Mouse (Mus musculus): ENCODE results near the gene Tspan12. TPM values are rescaled to one million over a fixed set of nuclear protein-coding genes. Genes with fewer than 3 reads are reported as not detected.

Gene Tspan12
- total RNA-seq, 2 experiments from 2014 or later = 25.9 to 26.1 TPM

GRCm38 (mm10) chr6:21831871-21832270, 20.4 kb downstream of the Tspan12 start:
- DNase-seq (ENCODE audit: low spot score in 2 of 2) = no peak
- intact Hi-C loops (cut with DNase I) = no loop called here

GRCm38 (mm10) chr6:21830931-21831330, 21.4 kb downstream of the Tspan12 start:
- DNase-seq (ENCODE audit: low spot score in 2 of 2) = no peak

DNA sequence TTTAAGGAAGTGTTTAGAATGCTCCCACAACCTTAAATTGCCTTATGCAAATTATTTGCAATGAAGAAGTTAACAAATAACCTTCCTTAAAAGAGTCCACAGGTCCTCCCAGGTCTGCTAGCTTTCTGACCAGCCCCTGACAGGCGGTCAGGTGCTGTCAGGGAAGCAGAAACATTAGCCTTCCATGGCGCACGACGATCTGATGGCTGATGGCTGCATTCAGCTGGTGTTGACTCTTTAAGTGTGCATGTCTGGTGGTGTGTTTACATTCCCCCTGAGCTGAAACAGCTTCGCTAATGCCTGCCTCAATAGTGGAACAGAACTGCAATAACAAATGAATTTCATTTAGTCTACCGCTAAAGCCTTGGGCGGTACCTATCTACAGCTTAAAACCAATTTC, 22.4 kb downstream of the Tspan12 start:
- intact Hi-C loops (cut with DNase I) = no loop called here

More at GRCm38 (mm10) chr6:21830931-21831330, 21.4 kb downstream of the Tspan12 start:
- intact Hi-C loops (cut with DNase I) = no loop called here

GRCm38 (mm10) chr6:21828437-21828836, 23.9 kb downstream of the Tspan12 start:
- intact Hi-C loops (cut with DNase I) = no loop called here

More for the DNA sequence above, 22.4 kb downstream of the Tspan12 start:
- no peak for DNase-seq (ENCODE audit: low spot score in 2 of 2)

GRCm38 (mm10) chr6:21828001-21828400, 24.3 kb downstream of the Tspan12 start:
- no peak for DNase-seq (ENCODE audit: low spot score in 2 of 2)
- intact Hi-C loops (cut with DNase I) = no loop called here

More at GRCm38 (mm10) chr6:21828437-21828836, 23.9 kb downstream of the Tspan12 start:
- no peak for DNase-seq (ENCODE audit: low spot score in 2 of 2)

DNA sequence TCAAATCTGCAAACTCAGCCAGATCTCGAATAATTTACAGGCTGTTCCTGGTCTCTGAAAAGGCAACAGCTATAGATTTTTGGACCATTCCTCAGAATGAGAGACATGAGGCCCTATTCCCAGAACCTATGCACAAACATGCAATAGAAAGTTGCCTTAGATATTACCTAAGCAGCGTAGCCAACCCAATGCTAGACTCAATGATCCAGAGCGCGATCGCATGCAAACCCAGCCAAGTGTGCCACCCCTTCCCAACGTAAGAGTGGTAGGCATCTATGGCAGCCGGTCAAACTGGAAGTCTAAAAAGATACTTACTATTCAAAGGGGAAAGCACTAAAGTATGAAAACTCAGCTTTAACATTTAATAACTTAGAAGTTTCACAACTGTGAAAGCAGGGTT, 28.6 kb downstream of the Tspan12 start:
- intact Hi-C loops (cut with DNase I) = no loop called here
- no peak for DNase-seq (ENCODE audit: low spot score in 2 of 2)

DNA sequence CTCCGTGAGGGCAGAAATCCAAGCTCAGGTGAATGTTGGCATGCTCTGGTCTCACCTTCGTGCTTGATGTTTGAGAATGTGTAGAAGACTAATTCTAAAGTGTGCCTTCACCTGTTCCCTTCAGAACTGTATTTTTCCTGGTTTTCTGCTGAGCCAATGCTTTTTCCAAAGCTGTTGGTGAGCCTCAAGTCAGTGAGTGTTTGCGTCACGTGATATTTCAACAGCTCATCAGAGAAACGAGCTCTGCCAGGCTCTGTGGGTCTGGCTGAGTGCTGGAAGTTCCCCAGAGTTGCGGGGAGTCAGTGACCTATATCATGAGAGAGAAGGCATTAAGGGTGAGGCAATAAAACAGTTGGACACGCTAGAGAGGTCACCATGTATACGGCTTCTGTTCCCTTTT, 29.0 kb downstream of the Tspan12 start:
- intact Hi-C loops (cut with DNase I) = no loop called here
- DNase-seq (ENCODE audit: low spot score in 2 of 2) = no peak

- intact Hi-C loops (cut with DNase I) = no loop called here
- no peak for DNase-seq (ENCODE audit: low spot score in 2 of 2)
Measured at GRCm38 (mm10) chr6:21822721-21823134, 29.6 kb downstream of the Tspan12 start.

DNA sequence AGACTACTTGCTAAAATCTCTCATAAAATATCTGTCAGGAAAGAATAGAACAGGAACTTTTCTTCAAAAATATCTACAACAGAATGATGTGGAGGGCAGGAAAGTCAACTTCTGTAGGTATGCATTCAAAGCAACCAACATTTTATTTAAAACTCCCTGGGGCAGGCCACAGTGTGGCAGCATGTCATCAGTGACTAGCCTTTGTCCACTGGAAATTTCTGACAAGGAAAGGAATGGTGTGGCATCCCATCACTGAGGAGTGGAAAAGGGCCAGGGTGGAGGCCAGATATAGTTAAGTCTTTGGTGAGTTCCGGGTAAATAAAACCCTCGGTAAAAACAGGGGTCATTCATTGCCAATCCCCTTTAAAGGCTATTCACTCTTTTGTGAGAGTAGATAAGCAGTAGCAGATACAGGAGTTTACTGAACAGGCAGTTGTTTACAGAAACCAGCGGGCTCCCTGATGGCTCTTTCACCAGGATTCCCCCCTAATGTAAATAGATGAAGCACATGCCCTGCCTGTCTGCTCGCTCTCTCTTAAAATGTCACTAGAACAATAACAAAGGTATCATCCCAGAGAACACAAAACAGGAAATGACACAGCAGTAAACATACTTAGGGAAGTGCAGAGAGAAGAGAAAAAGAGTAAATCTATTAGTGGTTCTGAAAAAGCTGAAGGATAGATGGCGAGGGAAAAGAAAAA, 34.1 kb downstream of the Tspan12 start:
- no peak for DNase-seq (ENCODE audit: low spot score in 2 of 2)
- intact Hi-C loops (cut with DNase I) = no loop called here

DNA sequence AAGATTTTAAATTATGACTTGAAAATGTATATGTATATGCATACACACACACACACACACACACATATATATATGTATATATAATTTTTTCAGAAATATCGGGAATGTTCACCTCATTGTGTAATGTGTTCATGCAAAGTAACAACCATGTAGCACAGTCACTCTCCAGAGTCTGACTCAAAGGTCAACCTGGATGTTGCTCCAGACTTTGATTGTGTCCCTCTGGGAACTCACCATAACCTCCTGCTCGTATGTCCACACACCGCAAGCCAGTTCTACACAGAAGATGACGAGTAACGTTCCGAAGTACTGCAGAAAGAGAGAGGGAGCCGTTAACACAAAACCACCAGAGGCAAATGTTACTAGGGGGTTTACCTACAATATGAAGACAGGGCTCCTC, 46.3 kb downstream of the Tspan12 start:
- intact Hi-C loops (cut with DNase I) = no loop called here
- DNase-seq (ENCODE audit: low spot score in 2 of 2) = no peak

- no peak for DNase-seq (ENCODE audit: low spot score in 2 of 2)
- intact Hi-C loops (cut with DNase I) = no loop called here
Measured at GRCm38 (mm10) chr6:21805013-21805570, 47.2 kb downstream of the Tspan12 start.

DNA sequence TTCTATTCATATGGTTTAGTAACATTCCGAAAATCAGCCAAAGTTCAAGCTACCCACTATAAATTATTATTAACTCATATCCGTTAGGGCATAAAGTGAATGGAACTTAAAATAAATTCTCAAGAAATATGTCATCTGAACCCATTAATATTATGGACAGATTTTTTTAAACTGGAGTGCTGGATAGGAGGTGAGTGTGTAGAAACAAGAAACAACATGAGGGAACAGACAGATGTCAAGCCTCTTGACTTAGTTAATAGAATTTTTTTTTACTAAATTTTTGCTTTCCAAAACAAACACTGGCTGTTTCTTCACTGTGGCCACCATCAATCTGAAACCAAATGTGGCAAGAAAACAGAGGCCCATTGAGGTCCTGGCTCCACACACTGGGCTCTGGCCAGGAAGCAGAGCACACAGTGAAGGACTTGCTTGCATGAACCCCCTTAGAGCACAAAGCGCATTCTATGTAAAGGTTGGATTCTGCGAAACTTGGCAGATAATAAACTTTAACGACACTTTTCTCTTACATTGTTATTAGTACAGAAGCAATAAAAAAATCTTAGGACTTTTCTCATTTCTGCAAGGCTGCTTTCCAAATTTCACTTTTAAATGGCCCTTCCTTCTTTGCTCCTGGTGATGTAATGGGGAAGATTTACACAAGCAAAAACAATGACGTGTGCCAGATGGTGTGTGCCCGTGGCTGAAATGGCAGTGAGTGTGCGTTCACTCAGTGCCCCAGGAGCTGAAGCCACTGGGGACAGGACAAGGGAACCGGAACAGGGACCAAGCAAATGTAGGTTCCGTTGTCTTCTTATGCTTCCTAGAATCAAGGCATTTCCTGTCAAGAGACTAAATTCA, 48.6 kb downstream of the Tspan12 start:
- peak; percentile 18 to 21 for DNase-seq (ENCODE audit: low spot score in 2 of 2)
- intact Hi-C loops (cut with DNase I) = no loop called here

DNA sequence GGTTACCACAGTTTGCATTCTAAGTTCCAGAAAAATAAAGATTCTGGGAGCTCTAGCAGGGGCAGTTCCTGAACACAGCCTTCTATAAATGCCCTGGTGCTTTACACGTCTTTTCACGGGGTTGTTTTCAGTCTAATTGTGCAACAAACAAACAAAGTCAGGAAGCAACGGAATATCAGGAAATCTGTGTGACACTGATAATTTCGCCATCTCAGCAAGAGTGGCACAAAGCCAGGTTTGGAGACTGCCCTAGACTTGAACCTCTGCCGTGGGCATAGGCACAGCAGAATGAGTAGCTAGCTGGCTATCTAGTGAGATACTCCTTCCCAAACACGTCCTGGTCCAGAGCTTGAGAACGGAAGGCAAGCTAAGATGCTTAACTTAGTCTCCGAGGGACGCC, 53.7 kb downstream of the Tspan12 start:
- intact Hi-C loops (cut with DNase I) = loop anchor here (5.0 kb wide), 2 partner anchors 149 to 274 kb away; partner anchors contain the start of gene Ing3
- no peak for DNase-seq (ENCODE audit: low spot score in 2 of 2)

- no peak for DNase-seq (ENCODE audit: low spot score in 2 of 2)
Measured at GRCm38 (mm10) chr6:21797087-21797486, 55.2 kb downstream of the Tspan12 start.

GRCm38 (mm10) chr6:21796413-21796812, 55.9 kb downstream of the Tspan12 start:
- intact Hi-C loops (cut with DNase I) = loop anchor here (5.0 kb wide), 2 partner anchors 151 to 276 kb away; partner anchors contain the start of gene Ing3
- DNase-seq (ENCODE audit: low spot score in 2 of 2) = peak in 1 of 2 experiments; percentile 4

More at GRCm38 (mm10) chr6:21797087-21797486, 55.2 kb downstream of the Tspan12 start:
- intact Hi-C loops (cut with DNase I) = loop anchor here (5.0 kb wide), 2 partner anchors 150 to 275 kb away; partner anchors contain the start of gene Ing3

DNA sequence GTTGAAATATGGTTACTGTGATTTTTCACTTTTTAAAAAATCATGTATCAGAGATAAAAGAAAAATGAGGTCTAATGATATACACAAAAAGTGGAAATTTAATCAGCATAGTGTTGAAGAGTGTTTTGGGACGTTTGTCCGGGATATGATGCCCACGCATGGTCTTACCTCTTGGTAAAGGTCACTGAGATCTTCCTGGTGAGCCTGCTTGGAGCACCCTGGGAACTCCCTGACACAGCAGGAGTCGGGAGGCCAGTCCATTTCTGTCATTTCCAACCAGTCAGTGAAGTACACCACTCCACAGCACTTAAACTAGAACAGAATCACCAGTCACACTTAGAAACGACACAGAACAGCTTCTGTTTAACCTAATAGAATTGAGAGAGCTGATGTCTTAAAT, 56.9 kb downstream of the Tspan12 start:
- DNase-seq (ENCODE audit: low spot score in 2 of 2) = no peak

DNA sequence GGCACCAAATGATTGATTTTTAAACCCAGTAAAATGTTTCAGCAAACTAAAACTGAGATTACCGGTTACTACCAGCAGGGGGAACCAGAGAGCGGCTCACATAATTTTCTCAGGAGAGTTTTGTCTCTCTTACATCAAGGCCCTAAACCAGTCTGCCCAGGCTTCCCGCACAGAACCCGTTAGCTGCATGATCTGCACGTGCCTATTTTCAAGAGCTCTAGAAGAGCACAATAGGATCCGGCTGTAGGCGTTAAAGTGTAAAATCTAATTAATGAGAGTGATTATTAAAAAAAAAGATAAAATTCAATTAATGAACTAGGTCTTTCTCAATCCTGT, 57.3 kb downstream of the Tspan12 start:
- peak; percentile 56 to 71 for DNase-seq (ENCODE audit: low spot score in 2 of 2)
- intact Hi-C loops (cut with DNase I) = loop anchor here (5.0 kb wide), 2 partner anchors 152 to 277 kb away; partner anchors contain the start of gene Ing3

More for the DNA sequence above, 56.9 kb downstream of the Tspan12 start:
- intact Hi-C loops (cut with DNase I) = loop anchor here (5.0 kb wide), 2 partner anchors 152 to 277 kb away; partner anchors contain the start of gene Ing3

GRCm38 (mm10) chr6:21794337-21795071, 57.8 kb downstream of the Tspan12 start:
- DNase-seq (ENCODE audit: low spot score in 2 of 2) = no peak
- intact Hi-C loops (cut with DNase I) = loop anchor here (5.0 kb wide), 2 partner anchors 153 to 278 kb away; partner anchors contain the start of gene Ing3

GRCm38 (mm10) chr6:21791307-21791706, 61.0 kb downstream of the Tspan12 start:
- intact Hi-C loops (cut with DNase I) = no loop called here
- DNase-seq (ENCODE audit: low spot score in 2 of 2) = no peak
